Mouse (Mus musculus): ENCODE results near the gene Foxo3. TPM values are rescaled to one million over a fixed set of nuclear protein-coding genes. Genes with fewer than 3 reads are reported as not detected.

The Foxo3 gene
- polyA plus RNA-seq, 1 experiment, result 49.3 TPM

GRCm38 (mm10) chr10:42245636-42246035 lies 30.9 kb downstream of the Foxo3 start:
- no peak for TF ChIP-seq CTCF (IDR thresholded peaks at IDR 0.05; ENCODE audit: insufficient read depth, low read length)
- TF ChIP-seq POLR2A (IDR thresholded peaks at IDR 0.05; ENCODE audit: borderline replicate concordance, extremely low read depth, low read depth, low read length), result no peak
- WGBS, result 79% methylated on average over 3 of the region's 3 CpGs
- H3K4me3 ChIP-seq (replicated peaks; ENCODE audit: extremely low read depth, low read depth, low read length), result no peak overlapping the region
- no peak for DNase-seq
- peaks cover 57% of the 10 kb centered on the region for H3K4me1 ChIP-seq (ENCODE audit: control insufficient read depth, insufficient read depth, low read length)

GRCm38 (mm10) chr10:42245256-42245601 lies 31.3 kb downstream of the Foxo3 start:
- 61% methylated on average over 3 of the region's 3 CpGs for WGBS
- TF ChIP-seq POLR2A (IDR thresholded peaks at IDR 0.05; ENCODE audit: borderline replicate concordance, extremely low read depth, low read depth, low read length) (no peak), CTCF (IDR thresholded peaks at IDR 0.05; ENCODE audit: insufficient read depth, low read length) (no peak)
- no peak for DNase-seq
- H3K4me1 ChIP-seq (ENCODE audit: control insufficient read depth, insufficient read depth, low read length), result peaks cover 53% of the 10 kb centered on the region
- H3K4me3 ChIP-seq (replicated peaks; ENCODE audit: extremely low read depth, low read depth, low read length), result no peak overlapping the region

GRCm38 (mm10) chr10:42244420-42245255 lies 31.9 kb downstream of the Foxo3 start:
- peaks cover 47% of the 10 kb centered on the region for H3K4me1 ChIP-seq (ENCODE audit: control insufficient read depth, insufficient read depth, low read length)
- TF ChIP-seq POLR2A (IDR thresholded peaks at IDR 0.05; ENCODE audit: borderline replicate concordance, extremely low read depth, low read depth, low read length) (no peak), CTCF (IDR thresholded peaks at IDR 0.05; ENCODE audit: insufficient read depth, low read length) (no peak)

GRCm38 (mm10) chr10:42243925-42244324 lies 32.6 kb downstream of the Foxo3 start:
- 85% methylated on average over 7 of the region's 7 CpGs for WGBS
- peaks cover 44% of the 10 kb centered on the region for H3K4me1 ChIP-seq (ENCODE audit: control insufficient read depth, insufficient read depth, low read length)
- DNase-seq, result no peak

More at GRCm38 (mm10) chr10:42244420-42245255, 31.9 kb downstream of the Foxo3 start:
- no peak overlapping the region for H3K4me3 ChIP-seq (replicated peaks; ENCODE audit: extremely low read depth, low read depth, low read length)
- no peak for DNase-seq
- 31% methylated on average over 8 of the region's 8 CpGs for WGBS

GRCm38 (mm10) chr10:42242484-42242883 lies 34.1 kb downstream of the Foxo3 start:
- H3K4me1 ChIP-seq (ENCODE audit: control insufficient read depth, insufficient read depth, low read length), result peaks cover 35% of the 10 kb centered on the region
- WGBS, result 44% methylated on average over 6 of the region's 6 CpGs
- no peak for DNase-seq

More at GRCm38 (mm10) chr10:42243925-42244324, 32.6 kb downstream of the Foxo3 start:
- TF ChIP-seq POLR2A (IDR thresholded peaks at IDR 0.05; ENCODE audit: borderline replicate concordance, extremely low read depth, low read depth, low read length), result no peak
- no peak for TF ChIP-seq CTCF (IDR thresholded peaks at IDR 0.05; ENCODE audit: insufficient read depth, low read length)
- no peak overlapping the region for H3K4me3 ChIP-seq (replicated peaks; ENCODE audit: extremely low read depth, low read depth, low read length)

GRCm38 (mm10) chr10:42241775-42242174 lies 34.8 kb downstream of the Foxo3 start:
- DNase-seq, result no peak
- no peak overlapping the region for H3K4me3 ChIP-seq (replicated peaks; ENCODE audit: extremely low read depth, low read depth, low read length)
- peaks cover 32% of the 10 kb centered on the region for H3K4me1 ChIP-seq (ENCODE audit: control insufficient read depth, insufficient read depth, low read length)
- TF ChIP-seq CTCF (IDR thresholded peaks at IDR 0.05; ENCODE audit: insufficient read depth, low read length) (no peak), POLR2A (IDR thresholded peaks at IDR 0.05; ENCODE audit: borderline replicate concordance, extremely low read depth, low read depth, low read length) (no peak)
- WGBS, result 74% methylated on average over 4 of the region's 4 CpGs

More at GRCm38 (mm10) chr10:42242484-42242883, 34.1 kb downstream of the Foxo3 start:
- no peak for TF ChIP-seq POLR2A (IDR thresholded peaks at IDR 0.05; ENCODE audit: borderline replicate concordance, extremely low read depth, low read depth, low read length)
- TF ChIP-seq CTCF (IDR thresholded peaks at IDR 0.05; ENCODE audit: insufficient read depth, low read length), result no peak
- no peak overlapping the region for H3K4me3 ChIP-seq (replicated peaks; ENCODE audit: extremely low read depth, low read depth, low read length)

GRCm38 (mm10) chr10:42239810-42240111 lies 36.8 kb downstream of the Foxo3 start:
- H3K4me3 ChIP-seq (replicated peaks; ENCODE audit: extremely low read depth, low read depth, low read length), result no peak overlapping the region
- 91% methylated on average over 6 of the region's 6 CpGs for WGBS
- DNase-seq, result no peak
- no peak for TF ChIP-seq POLR2A (IDR thresholded peaks at IDR 0.05; ENCODE audit: borderline replicate concordance, extremely low read depth, low read depth, low read length)
- TF ChIP-seq CTCF (IDR thresholded peaks at IDR 0.05; ENCODE audit: insufficient read depth, low read length), result no peak
- peaks cover 21% of the 10 kb centered on the region for H3K4me1 ChIP-seq (ENCODE audit: control insufficient read depth, insufficient read depth, low read length)

- TF ChIP-seq POLR2A (IDR thresholded peaks at IDR 0.05; ENCODE audit: borderline replicate concordance, extremely low read depth, low read depth, low read length), result no peak
- no peak for DNase-seq
- 72% methylated on average over 15 of the region's 15 CpGs for WGBS
- peaks cover 18% of the 10 kb centered on the region for H3K4me1 ChIP-seq (ENCODE audit: control insufficient read depth, insufficient read depth, low read length)
- no peak overlapping the region for H3K4me3 ChIP-seq (replicated peaks; ENCODE audit: extremely low read depth, low read depth, low read length)
Observed at GRCm38 (mm10) chr10:42238923-42239809, 37.4 kb downstream of the Foxo3 start.

GRCm38 (mm10) chr10:42238296-42238695 lies 38.3 kb downstream of the Foxo3 start:
- WGBS, result 70% methylated on average over 5 of the region's 5 CpGs

More at GRCm38 (mm10) chr10:42238296-42238695, 38.3 kb downstream of the Foxo3 start:
- Histone ChIP-seq H3K4me1 (ENCODE audit: control insufficient read depth, insufficient read depth, low read length) (peaks cover 16% of the 10 kb centered on the region), H3K4me3 (replicated peaks; ENCODE audit: extremely low read depth, low read depth, low read length) (no peak overlapping the region)
- DNase-seq, result no peak
- TF ChIP-seq POLR2A (IDR thresholded peaks at IDR 0.05; ENCODE audit: borderline replicate concordance, extremely low read depth, low read depth, low read length) (no peak), CTCF (IDR thresholded peaks at IDR 0.05; ENCODE audit: insufficient read depth, low read length) (no peak)

All from lung, adult 2 months (tissue).